Mouse (Mus musculus): ENCODE results near the gene 4930595D18Rik. TPM values are rescaled to one million over a fixed set of nuclear protein-coding genes. Genes with fewer than 3 reads are reported as not detected.
A peak's percentile ranks its signal among the peaks of the same experiment; 100 is the strongest.

The 4930595D18Rik gene
- total RNA-seq, 4 experiments from 2014 or later = not detected

DNA sequence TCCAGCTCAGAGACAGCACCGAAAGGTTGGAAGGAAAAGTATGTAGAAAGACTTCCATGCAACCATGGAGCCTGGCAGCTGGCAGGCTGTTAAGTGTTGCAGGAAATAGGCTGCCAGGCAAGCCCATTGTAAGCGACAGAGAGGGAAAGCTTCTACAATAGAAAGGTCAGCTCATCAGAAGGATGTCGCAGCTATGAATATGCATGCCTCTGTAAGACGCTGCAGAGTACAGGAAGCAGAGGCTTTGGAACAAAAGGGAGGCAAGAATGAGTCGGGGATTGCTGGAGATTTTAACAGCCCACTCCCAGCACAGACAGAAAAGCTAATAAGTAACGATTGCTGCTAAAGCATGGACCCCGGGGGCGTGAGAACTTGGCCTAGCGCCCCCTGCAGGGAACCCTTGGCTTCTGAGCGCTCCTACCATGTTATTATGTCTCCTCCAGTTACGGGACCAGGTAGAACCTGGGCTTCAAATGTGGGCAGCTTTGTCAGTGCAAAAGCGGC is 41.2 kb downstream of the 4930595D18Rik start:
- DNase-seq (ENCODE audit: low spot score in 2 of 2) = no peak

DNA sequence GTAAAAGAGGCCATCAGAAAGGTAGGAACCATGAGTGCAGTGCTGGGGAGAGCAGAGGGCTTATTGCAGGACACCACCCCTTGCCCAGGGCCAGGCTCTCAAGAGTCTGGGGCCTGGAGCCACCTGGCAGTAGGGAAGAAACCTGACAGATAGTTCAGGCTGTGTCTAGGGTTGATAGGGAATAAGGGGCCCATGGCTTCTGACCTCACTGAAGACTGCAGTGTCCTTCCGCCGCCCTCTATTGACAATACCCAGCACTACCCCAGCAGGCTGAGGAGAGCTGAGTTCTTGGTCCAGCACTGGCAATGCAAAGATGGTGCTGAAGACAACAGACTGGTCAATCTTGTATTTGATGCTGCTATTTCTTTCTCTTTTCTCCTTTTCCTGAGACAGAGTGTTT is 47.2 kb downstream of the 4930595D18Rik start:
- no peak for DNase-seq (ENCODE audit: low spot score in 2 of 2)

DNA sequence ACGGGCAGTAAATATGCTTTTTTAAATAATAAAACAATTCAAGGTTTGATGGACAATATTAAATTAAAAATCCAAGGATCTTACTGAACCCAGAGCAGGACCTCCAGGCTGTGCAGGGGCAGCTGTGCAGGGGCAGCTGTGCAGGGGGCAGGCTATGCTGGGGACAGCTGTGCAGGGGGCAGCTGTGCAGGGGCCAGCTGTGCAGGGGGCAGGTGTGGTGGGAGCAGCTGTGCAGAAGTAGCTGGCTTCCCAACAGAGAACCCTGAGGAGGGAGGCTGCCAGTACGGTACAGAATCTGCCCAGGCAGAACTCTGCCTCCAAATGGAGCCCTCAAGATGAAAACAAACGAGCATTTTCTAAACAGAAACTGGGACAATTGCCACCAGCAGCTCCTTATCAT is 48.3 kb downstream of the 4930595D18Rik start:
- no peak for DNase-seq (ENCODE audit: low spot score in 2 of 2)

DNA sequence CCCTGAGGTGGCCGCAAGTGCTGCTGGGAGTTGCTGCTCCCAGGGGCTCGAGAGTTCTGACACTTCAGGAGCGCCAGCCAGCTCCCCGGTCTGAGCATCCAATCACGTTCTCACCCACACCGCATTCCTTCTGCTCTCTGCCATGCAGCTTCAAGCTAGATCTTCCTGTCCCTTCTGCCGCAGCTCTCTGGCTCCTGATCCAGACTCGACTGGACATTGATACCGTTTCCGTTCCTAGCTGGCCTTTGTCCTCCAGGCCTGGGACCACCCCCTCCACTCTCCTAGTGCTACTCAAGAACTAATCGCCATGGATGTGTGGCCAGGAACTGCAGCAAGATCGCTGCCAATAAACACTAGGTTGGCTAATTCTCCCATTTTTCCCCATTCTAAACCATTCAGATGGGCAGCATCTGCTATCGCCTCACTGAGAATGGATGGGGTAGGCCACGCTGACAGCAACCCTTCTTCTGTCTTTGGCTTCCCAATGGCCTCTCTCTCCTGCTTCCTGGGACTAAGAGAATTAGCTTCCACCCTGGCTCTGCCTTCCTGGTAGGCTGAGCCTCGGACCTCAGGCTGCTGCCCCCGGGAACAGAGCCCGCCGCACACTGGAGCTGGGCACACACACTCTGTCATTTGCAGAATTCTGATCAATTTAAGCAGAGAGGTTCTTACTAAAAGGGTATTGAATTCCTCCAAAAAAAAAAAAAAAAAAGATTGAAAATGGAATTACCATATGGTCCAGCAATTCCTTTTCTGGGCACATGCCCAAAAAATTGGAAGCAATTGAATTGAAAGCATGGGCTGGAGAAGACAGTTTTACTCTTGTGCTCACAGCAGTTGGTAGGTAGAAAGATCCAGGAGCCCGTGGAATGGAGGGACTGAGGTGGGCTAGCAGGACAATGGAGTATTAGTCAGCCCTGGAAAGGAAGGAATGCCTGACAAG is 49.2 kb downstream of the 4930595D18Rik start:
- DNase-seq (ENCODE audit: low spot score in 2 of 2) = peak in 1 of 2 experiments; percentile 7

DNA sequence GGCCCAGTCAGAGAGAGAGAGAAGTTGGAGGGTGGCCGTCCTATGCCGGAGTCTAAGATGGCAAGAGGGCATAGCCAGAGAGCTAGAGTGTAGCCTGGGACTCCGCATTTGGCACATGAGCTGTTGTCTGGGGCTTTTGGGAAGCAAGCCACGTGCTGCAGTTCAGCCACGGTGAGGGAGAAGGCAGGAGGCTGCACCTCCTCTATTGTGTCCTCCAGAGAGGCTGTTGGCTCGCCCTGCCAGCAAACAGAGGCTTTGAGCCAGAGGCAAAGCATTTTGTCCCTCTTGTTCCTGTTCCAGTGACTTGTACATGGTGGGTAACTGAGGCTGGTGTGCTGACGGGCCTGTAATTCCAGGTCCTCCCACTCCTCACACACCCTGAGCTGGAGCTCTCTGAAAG is 50.1 kb downstream of the 4930595D18Rik start:
- no peak for DNase-seq (ENCODE audit: low spot score in 2 of 2)

DNA sequence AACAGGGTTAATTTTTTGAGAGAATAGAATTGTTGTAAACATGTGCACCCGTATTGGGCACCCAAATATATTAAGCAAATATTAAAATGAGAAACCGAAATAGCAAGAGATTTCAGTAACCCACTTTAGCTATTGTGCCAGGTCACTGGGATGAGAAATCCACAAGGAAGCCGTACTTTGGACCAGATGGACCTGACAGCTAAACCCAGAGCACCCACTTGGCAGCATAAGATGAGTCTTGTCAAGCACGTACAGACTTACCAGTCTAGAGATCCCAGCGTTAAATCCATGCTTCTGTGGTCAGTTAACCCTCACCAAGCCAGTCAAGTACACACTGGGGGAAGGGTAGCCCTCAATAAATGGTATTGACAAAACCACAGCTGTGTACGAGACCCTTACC is 58.6 kb downstream of the 4930595D18Rik start:
- no peak for DNase-seq (ENCODE audit: low spot score in 2 of 2)

DNA sequence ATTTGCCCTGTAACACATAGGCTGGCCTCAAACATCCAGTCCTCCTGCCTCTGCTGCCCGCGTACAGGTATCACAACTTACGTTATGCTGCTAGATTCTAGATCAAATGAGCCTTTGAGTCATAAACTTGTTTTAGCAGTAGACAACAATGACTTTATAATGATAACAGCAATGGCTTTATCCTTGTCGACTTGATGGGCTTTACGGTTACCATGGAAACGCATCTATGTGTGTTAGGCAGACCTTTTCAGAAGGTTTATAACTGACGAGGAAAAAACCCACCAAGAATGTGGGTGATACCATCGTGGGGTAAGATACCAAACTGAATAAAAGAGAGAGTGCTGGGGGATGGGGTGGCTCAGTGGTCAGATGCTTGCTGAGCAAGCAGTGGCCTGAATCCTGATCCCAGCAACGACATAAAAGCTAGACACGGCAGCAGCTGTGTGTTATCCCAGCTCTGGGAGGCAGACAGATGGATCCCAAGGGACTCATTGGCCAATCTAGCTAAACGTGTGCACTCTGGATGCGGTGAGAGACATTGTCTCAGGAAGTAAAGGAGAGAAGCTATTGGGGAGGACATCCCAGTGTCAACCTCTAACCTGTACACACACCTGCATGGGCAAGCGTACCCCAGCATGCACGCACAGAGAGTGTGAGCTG is 59.6 kb downstream of the 4930595D18Rik start:
- DNase-seq (ENCODE audit: low spot score in 2 of 2) = no peak

DNA sequence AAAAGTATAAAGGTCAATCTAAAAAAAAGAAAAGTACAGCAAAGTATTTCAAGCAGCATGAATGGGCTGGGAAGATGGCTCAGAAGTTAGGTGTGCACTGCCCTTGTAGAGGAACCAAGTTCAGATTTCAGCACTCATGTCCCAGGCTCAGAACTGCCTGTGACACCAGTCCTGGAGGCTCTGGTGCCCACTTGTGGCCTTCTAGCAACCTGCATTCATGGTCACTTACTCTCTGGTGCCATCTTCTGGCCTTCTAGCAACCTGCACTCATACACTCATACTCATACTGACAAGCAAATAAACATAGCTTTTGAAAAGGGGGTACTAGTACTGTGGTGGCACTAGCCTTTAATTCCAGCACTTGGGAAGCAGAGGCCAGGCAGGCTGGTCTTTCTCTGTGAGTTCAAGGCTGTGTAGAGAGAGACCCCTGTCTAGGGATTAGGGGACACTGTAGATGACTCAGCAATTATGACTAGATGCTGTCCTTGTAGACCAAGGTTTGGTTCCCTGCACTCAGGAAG is 61.9 kb downstream of the 4930595D18Rik start:
- no peak for DNase-seq (ENCODE audit: low spot score in 2 of 2)

DNA sequence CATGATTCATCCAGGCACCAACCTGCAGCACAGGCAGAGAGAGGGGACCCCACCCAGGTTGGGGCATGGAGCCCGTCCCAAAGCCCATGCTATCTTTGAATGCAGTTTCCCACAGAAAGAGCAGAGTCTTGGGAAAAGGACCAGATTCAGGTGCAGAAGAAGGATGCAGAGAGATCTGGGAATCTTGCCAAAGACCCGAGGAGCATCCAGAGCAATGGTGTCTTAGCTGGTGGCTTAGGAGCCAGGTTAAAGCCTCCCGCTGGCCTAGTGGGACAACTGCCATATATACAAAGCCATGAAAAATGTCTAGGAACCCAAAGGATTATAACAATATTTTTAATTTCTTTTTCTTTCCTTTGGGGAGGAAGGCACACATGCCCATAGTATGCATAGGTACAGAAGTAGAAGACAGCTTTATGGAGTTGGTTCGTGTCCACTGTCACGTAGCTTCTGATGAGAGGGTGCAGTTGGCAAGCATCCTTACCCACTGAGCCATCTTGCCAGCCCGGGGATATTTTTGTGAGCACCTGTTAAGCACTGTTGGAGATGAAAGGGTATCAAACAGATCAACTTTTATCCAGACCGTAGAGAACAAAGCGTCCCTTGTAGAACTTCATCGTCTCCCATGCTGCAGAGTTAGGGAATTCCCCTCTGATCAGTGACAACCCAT is 63.2 kb downstream of the 4930595D18Rik start:
- no peak for DNase-seq (ENCODE audit: low spot score in 2 of 2)

DNA sequence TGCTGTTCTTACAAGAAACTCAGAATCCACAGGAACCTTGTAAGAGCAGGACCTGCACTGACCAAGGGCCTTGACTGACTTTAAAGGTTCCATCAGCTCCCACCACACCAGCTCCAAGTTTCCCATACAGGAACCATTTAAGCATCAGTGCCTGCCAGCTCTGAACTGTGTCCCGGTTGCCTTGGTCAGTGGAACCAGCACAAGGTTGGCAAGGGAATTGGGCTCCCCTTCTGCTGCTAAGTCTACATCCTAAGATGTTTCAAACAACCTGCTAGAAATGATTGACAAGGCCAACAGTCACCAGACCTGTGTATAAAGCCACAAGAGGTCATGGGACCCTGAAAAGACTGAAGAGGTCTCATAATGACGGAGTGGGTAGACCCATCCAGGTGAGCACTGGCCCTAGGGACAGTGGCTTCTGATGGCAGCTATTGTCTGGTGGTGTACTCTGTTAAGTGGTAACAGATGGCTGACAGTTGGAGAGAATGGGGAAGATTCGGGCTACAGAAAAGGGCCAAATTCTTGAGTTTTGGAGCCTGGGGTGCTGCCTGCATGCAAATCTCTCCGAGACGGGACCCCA is 64.7 kb downstream of the 4930595D18Rik start:
- DNase-seq (ENCODE audit: low spot score in 2 of 2) = no peak

DNA sequence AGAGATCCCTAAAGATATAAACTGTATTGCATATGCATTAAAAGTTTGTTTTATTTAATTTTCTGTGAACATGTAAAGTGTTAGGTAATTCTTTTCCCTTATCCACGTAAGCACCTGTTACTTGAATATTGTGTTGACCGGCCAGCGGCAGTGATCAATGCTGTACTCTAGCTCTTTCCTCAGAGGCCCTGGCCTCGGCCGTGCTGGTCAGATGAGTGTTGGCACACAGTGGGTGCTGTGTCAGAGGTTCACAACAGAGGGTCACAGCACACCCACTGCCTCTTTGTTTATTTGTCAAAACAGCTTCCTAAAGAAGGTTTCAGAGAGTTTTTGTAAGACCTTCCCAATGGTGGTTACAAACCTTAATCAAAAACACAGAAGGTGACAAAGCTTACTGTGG is 69.7 kb downstream of the 4930595D18Rik start:
- no peak for DNase-seq (ENCODE audit: low spot score in 2 of 2)

DNA sequence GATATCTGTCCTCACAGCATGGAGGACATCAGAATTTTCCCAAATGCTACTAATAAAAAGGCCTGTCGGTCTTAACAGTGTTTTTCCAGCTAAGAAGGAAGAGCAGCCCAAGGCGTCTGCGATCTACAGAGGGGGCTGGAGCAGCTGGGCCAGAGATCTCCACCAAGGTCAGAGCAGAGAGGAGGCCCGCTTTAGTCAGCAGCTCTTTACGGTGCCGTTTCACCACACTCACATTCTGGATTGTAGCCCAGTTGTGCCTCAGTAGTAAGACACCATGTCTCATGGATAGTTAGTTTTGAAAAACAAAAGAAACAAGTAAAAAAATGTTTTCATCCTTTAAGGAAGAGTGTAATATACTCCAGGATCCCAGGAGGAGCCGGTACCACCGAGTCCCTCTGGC is 73.1 kb downstream of the 4930595D18Rik start:
- DNase-seq (ENCODE audit: low spot score in 2 of 2) = no peak

Other genes with a start within 250 kb of the 4930595D18Rik start
- gene Ankrd9, start 205.5 kb downstream of the 4930595D18Rik start, total RNA-seq (2022) = 100 to 1,000 TPM; 147 to 209 (median 152) TPM
- 1 to 10 TPM; 5.5 to 6.9 (median 5.8) TPM for gene Rcor1, start 145.1 kb downstream of the 4930595D18Rik start, total RNA-seq (2022)
- gene Traf3, start 18.1 kb downstream of the 4930595D18Rik start, total RNA-seq (2022) = 10 to 100 TPM in 3 of 4 experiments, 1 to 10 TPM in 1; 8.7 to 20.0 (median 12.9) TPM
- gene Amn, start 86.6 kb upstream of the 4930595D18Rik start, total RNA-seq (2022) = not detected
- gene Cdc42bpb, start 193.2 kb upstream of the 4930595D18Rik start, total RNA-seq (2022) = 10 to 100 TPM; 13.7 to 18.7 (median 14.9) TPM
- gene Lbhd2, start 222.3 kb upstream of the 4930595D18Rik start, total RNA-seq (2022) = not detected
- 1 to 10 TPM in 3 of 4 experiments, under 1 TPM in 1; 0.72 to 3.2 (median 2.7) TPM for gene Exoc3l4, start 232.5 kb upstream of the 4930595D18Rik start, total RNA-seq (2022)

All from gastrocnemius, adult 8-10 months (tissue).